Mouse (Mus musculus) frontal cortex, adult (tissue): ENCODE measurements around the gene Nmur1.
"Not testable (repeated sequence)": the region's sequence is repeated elsewhere in the genome, so short reads cannot be mapped to it uniquely, and the experiment has no call there.

Experiments
- ATAC-seq: cut with Nextera tagmentation; 2 replicates; pipeline ENCODE4 v1.9.2; 2017; ENCODE audit warnings: mild to moderate bottlenecking, moderate library complexity, mixed read lengths; ENCODE audit not compliant: low TSS enrichment

The Nmur1 gene

GRCm38 (mm10) chr1:86426128-86426527, at the start of gene Nmur1, which contains the start of gene Tex44:
Gene Nmur1 (minus strand): TSS chr1:86426228.
Gene Tex44 (plus strand): TSS chr1:86426329.
- no peak for ATAC-seq

GRCm38 (mm10) chr1:86473109-86473760, 47.2 kb upstream of the Nmur1 start:
- ATAC-seq = no peak

- peak; percentile 59 for ATAC-seq
Observed at GRCm38 (mm10) chr1:86472197-86472952, 46.3 kb upstream of the Nmur1 start.

DNA sequence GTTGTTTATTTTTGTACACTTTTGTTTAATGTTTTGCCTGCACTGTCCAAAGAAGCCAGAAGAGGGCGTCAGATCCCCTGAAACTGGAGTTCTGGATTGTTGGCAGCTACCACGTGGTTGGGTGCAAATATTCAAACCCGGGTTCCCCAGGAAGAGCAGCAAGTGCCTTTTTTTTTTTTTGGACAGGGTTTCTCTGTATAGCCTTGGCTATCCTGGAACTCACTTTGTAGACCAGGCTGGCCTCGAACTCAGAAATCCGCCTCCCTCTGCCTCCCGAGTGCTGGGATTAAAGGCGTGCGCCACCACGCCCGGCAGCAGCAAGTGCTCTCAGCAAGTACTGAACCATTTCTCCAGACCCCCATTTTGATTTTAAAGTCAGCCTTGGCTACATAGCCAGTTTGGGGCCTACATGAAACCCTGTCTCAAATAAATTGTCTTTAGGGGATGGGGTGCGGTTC, 45.5 kb upstream of the Nmur1 start:
- ATAC-seq = not testable (repeated sequence)

- ATAC-seq = peak; percentile 73
Observed at GRCm38 (mm10) chr1:86470519-86471181, 44.6 kb upstream of the Nmur1 start.

DNA sequence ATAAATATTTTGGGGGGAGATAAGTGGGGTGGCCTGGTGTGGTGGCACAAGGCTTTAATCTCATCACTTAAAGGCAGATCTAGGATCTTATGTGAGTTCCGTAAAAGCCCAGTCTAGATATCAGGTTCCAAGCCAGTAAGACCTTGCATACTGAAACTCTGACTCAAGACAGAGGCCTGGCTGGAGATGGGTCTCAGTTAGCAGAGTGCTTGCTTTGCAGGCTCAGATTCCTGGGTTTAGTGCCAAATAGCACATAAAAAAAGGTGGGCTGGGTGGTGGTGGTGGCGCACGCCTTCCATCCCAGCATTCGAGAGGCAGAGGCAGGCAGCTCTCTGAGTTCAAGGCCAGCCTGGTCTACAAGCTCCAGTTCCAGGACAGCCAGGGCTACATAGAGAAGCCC, 43.8 kb upstream of the Nmur1 start:
- no peak for ATAC-seq

DNA sequence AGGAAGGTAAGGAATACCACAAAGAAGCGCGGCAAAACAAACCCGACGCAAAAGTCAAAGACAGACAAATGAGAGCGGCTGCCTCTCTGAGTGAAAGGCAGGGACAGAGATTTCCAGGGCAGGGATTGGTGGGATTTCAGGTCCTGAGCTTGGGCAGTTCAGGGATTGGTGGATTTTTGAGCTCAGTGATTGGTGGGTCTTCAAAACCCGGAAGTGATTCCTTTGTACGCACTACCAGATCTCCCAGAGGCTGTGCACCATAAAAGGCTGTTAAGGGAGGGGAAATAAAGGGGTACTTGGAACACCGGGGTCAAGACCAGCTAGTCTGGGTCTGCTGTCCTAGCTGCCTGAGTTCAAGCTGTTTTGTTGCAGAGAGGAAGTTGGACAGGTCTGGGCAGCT, 41.4 kb upstream of the Nmur1 start:
- ATAC-seq = no peak

- no peak for ATAC-seq
Observed at GRCm38 (mm10) chr1:86464875-86465224, 38.8 kb upstream of the Nmur1 start.

DNA sequence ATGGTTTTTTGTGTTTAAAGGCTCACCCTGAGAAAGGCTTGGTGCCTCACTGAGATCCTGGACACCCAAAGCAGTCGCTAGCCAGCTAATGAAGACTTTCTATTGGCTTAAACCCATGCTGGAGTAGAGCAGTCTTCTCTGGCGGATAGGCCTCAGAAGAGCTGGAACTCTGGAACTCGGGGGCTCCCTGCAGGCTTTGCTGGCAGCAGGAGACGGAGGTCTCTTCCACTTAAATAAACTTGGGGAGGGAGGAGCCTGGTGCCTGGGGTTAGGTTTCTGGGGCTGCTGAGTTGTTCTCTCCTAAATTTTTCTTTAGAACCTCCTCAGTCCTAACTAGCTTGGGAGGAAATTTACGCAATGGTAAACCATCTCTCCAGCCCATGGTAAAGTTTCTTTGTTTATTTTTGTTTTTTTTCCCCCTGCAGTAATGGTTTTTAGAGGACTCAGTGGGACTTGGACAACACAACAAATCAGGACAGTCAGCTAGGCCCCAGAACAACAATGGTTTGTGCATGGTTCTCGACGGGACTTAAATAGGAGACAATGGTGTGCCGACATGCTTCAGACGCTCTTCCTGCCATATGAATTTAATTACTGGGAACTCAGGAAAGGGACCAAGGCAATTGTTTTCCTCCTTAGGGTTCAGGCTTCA, 38.3 kb upstream of the Nmur1 start:
- ATAC-seq = no peak

- no peak for ATAC-seq
Observed at GRCm38 (mm10) chr1:86459371-86459770, 33.3 kb upstream of the Nmur1 start.

DNA sequence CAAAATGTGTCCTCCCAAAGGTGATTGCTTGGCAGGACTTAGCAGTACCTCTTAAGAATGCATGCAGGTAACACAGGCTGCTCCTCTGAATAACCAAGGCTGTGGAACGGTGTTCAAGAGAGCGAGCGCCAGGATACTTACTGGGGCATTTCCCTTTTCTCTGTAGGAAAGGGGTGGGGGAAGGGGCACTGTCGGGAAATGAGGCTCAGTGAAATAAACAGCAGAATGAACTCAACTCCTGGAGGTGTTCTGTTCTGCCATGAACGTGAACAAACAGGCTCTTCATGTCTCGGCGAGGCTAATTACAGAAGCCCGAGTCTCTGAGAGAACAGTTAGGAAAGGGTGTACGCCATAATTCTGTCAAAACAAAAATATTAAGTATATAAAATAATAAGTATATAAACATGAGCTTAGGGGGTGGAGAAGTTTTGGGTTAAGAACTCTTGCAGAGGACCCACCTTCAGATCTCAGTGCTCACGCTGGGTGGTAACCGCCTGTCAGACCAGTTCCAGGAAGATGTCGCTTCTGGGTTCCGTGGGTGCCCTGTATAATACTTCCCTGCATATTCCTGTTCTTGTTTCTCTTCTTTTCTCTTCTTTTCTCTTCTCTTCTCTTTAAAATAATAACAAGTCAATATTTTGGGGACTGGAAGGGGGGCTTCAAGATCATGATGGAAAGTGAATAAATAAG, 31.0 kb upstream of the Nmur1 start:
- no peak for ATAC-seq

DNA sequence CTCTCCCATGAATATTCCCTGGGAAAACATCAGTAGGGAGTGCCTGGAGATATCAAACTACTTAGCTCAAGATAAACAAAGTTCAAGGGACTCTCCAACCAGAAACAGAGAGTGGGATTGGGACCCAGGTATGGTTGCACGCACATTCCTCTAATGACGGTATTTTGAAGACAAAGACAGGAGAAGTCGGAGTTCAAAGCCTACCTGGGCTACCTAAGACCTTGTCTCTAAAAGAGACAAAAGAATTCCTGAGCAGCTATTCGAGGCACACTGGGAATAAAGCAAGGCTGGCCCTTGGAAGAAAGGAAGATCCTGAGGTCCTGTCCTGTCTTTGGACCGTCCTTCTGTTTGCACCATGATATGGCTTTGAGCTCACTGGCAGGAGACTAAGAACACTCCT, 26.7 kb upstream of the Nmur1 start:
- no peak for ATAC-seq

GRCm38 (mm10) chr1:86449966-86450365, 23.9 kb upstream of the Nmur1 start:
- no peak for ATAC-seq

GRCm38 (mm10) chr1:86448272-86448671, 22.2 kb upstream of the Nmur1 start:
- ATAC-seq = peak; percentile 53; the same call in 1 of the 2 replicates

DNA sequence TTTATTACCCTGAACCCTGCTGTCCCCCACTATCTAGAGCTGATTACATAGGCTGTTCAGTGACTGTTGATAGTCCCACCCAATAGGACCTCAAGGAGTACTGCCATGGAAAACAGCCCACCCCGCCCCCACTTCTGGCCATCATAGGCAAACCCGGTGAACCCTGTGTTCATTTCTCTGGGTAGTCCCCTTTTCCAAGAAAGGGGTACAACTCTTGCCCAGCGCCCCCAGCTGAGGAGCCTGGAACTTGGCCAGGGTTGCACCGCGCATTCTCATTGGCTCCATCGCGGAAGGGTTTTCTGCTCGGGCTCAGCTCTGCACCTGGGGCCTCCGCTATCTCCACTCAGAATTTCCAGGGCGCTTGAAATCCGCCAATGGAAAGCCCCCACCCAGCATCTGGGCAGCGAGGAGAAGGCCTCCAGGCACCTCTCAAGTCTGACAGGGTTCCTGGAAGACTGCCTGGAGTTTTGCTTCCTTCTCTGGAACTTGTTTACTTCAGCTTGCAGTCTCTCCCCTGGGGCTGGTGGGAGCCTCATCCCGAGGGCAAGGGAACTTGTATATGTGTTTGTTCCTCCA, 21.7 kb upstream of the Nmur1 start:
- no peak for ATAC-seq

- no peak for ATAC-seq
Observed at GRCm38 (mm10) chr1:86443386-86444172, 17.6 kb upstream of the Nmur1 start.

DNA sequence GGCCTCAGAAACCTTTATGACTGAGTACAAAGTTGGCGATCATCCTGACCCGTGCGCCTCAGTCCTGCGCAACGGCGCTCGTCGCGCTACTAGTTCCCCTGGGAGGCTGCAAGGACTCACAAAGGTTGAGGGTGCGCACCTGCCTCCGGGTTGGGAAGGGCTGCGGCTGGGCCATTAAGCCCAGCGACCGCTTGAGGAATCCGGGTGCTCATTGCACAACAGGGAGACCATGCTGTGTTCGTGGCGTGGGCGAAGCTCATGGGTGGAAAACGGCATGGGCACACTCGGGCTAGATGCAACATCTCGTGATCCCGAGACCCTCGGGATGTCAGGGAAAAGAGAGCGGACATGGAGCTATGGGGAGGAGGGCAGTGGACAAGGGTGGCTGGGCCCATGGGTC, 16.8 kb upstream of the Nmur1 start:
- peak; percentile 31 for ATAC-seq

DNA sequence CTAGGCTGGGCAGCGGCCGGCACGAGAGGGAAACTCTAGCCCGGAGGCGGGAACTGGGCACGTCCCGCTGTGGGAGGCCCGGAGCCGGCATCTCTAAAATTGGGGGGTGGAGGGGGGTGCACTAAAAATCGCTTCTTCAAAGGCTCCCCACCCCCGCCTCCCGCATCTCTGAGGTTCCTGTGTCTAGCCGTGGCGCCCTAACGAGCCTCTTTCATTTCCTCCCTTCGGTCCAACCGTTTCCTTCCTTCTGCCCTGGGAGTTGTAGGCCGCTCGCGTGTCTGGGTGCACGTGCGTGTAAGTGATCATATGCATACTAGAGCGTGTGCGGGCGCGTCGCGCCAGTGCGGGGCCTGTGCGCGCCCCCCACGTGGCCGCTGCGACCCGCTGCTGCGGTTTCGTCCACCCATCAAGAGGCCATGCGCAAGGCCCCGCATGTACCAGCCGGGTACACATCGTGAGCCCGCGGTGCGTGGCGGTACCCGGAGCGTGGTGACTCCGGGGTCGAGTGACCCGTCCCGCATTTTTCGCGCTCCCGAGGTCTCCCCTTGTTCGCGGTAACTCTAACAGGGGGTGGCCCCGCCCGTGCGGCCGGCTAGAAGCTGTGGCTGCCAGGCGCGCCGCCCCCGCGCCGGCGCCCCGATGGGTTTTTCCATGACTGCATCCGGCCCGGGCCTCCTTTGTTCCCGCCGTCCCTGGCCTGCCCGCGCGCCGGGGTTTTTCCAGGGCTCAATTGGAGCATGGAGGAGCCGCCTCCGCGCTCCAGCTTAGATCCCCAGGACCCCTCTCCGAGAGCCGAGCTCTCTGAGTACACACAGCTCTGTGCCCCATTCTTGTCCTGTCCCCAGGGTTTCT, 16.2 kb upstream of the Nmur1 start:
- ATAC-seq = peak; percentile 41

GRCm38 (mm10) chr1:86441724-86441979, 15.6 kb upstream of the Nmur1 start:
- ATAC-seq = no peak
